Mouse (Mus musculus) kidney, postnatal 4 days (tissue): Measurements from ENCODE around the gene Sbp.
"Not testable (repeated sequence)": the region's sequence is repeated elsewhere in the genome, so short reads cannot be mapped to it uniquely, and the experiment has no call there.

Source experiments
- DNase-seq, 2 experiments: peaks; one replicate each; pipeline ENCODE4 v3.0.0; 2021; ENCODE audit warnings: mixed read lengths in 2 of 2

Gene Sbp

DNA sequence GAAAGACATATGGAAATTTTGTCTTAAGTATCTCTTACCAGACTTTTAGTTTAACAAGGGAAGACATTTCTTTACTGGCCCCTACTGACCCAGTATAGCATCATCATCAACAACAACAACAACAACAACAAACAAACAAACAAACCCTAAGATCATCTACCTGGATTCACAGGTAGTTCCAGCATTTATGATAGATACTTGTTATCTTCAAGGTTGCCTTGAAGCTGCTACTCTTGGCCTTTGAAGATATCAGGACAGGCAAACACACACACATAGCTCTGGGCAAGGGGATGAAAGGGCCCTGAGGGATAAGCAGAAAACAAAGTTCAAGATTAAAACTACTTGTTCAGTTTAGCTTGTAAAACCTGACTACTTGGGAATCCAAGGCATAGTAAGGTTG, at the start of gene Sbp:
Sbp (plus strand) TSS at position 301 of the 400 bp plus-strand sequence.
- no peak for DNase-seq

DNA sequence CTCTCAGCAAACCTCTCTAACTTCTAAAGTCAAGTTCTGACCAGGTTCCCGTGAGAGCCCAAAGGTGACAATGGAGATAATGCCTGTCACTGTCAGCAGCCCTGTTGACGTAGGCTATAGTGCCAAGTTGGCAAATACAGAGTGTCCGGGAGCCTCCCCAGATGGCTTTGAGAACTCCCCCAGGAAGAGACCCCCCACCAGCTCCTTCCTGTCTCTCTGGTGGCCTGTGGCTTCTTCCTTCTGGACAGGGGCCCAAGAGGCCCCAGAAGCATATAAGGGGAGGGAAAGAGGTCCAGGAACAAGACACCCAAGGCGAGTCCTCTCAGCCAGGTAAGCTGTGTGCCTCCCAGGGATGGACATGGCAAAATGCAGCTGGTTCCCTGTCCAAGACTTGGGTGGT, 24.3 kb upstream of the Sbp start, which contains the start of gene Dcpp3:
Dcpp3 (plus strand) TSS at position 301 of the 400 bp plus-strand sequence.
- not testable (repeated sequence) for DNase-seq

DNA sequence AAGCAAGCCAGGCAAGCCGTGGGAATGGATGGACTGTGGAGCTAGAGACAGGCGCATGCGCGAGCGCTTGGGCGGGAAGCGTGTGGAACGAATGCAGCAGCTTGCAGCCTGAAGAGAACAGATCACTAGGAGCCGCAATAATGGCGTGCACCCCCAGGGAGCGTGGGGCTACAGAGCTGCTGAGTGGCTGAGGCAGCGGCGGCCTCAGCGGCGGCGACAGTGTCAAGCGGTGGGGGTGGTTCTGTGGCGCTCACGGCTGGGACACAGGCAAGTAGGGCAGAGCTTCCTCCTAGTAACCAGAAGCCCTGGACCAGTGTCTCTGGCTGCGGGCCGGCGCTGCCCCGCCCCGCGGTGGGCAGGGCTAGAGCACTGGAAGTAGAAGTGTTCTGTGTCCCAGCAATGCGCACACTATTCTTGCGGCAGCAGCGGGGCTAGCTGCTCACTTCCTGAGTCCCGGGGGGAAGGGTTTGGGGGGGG, 16.9 kb upstream of the Sbp start:
- peak; percentile 90 to 95 for DNase-seq

DNA sequence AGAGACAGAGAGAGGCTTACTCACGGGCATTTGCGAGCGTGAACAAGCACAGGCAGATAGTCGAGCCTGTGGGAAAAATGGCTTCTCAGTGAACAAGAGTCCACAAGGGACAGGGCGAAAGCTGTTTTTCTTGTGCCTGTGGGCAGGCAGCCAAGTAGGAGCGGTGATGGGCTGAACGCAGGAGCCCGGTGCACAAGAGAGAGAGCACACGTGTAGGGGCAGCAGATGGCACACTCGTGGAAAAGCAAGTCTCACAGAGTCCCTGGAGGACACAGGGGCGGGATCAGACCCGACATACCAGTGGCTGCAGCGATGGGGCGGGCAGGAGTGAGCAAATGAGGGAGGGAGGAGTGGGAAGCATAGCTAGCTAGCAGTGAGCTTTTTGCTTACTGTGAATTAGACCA, 16.4 kb upstream of the Sbp start:
- DNase-seq, result peak; percentile 79 to 85

DNA sequence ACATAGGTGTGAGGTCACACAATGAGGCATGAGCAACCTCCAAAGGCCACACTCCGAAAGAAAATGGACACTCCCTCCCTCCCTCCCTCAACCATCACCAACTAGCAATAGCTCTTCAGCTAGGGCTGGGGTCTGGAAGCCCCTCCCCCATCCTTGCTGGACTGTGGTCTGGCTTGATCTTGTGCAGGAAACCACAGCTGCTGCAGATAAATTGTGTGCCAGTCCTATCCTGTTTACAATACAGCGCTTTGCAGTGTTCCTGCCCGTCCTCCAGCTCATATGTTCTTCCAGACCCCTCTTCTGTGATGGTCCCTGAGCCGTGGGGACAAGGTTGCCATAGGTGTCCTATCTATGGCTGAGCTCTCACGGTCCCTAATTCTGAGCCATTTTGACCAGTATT, 10.3 kb upstream of the Sbp start:
- no peak for DNase-seq

DNA sequence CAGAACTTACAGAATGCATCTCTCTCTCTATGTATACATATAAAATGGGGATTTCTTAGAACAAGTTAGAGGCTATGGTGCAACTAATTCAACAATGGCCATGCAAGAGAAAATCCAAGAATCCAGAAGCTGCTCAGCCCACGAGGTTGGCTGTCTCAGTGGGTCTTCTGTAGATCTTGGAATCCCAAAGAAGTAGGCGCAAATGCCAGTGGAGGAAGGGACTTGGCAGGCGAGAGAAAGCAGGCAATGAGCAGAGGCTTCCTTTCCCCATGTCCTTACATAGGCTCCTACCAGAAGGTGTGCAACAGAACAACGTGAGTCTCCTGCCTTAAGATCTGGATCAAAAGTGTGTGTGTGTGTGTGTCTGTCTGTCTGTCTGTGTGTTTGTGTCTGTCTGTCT, 6.0 kb downstream of the Sbp start:
- DNase-seq, result not testable (repeated sequence)

DNA sequence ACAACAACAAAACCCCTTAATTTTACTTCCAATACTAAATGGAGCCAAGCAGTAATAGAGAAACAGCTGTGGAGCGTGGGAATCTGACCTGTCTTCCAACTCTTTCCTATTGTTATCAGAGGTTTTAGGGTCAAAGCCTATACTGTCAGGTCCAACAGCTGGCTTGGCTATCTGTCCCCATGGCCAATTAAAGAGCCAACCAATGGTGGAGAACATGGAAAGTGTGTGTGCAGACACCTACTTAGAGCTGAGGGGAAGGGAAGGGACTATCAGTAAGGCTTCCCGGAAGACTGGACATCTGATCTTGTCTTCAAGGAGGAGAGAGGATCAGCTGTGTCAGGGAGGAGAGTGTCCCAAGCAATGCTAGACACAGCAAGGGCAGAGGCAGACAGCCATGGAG, 7.6 kb downstream of the Sbp start:
- DNase-seq, result no peak

DNA sequence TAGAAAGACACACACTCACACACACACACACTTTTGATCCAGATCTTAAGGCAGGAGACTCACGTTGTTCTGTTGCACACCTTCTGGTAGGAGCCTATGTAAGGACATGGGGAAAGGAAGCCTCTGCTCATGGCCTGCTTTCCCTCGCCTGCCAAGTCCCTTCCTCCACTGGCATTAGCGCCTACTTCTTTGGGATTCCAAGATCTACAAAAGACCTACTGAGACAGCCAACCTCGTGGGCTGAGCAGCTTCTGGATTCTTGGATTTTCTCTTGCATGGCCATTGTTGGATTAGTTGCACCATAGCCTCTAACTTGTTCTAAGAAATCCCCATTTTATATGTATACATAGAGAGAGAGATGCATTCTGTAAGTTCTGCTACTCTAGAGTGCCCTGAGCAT, 9.4 kb downstream of the Sbp start:
- DNase-seq, result not testable (repeated sequence)

DNA sequence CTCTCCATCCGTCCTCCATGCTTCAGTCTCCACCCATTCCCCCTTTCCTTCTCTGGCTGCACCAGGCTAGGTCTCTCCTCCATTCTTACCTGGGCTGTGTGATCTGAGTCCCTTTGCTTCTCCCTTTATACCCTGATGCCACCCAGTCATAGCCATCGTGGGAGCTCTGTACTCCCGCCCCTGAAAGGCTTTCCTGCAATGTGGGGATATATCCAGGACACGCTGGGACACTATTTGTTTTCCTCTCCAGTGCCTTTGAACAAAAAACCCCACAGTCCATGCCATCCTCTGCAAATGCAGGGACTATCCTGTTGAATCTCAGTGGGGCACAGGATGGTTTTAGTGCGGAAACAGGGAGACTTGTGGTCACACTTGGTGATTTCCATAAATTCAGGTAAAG, 13.7 kb downstream of the Sbp start, which contains the start of gene Sbpl:
Sbpl (minus strand) TSS at position 101 of the 400 bp plus-strand sequence.
- no peak for DNase-seq

DNA sequence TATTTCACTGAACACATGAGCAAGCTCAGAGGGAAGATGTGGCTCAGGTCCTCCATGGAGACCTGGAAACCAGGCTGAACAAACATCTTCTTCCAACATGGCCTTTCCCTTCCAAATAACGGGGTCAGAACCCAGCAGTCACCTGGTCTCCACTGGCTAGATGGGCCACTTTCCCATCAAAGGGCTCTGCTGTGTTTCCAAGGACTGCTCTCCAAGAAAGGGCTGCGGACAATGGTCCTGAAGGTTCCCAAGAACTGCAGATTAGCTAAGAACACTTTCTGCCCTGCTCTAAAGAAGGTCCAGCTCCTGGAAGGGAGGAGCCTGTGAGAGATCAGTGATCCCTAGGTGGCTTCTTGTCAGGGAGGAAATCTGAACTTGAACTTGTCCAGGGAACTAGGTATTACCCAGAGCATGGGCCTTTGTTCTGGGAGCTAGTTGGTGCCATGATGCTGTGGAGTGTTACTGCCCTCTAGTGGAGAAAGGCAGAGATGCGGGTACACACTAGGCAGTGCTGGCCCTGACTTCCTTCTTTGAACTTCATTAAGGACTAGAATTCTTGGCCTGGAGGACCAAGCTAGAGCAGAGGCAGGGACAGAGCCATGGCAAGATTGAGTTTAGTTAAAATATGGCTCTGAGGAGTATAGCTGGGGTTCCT, 18.7 kb downstream of the Sbp start:
- peak; percentile 83 to 88 for DNase-seq

DNA sequence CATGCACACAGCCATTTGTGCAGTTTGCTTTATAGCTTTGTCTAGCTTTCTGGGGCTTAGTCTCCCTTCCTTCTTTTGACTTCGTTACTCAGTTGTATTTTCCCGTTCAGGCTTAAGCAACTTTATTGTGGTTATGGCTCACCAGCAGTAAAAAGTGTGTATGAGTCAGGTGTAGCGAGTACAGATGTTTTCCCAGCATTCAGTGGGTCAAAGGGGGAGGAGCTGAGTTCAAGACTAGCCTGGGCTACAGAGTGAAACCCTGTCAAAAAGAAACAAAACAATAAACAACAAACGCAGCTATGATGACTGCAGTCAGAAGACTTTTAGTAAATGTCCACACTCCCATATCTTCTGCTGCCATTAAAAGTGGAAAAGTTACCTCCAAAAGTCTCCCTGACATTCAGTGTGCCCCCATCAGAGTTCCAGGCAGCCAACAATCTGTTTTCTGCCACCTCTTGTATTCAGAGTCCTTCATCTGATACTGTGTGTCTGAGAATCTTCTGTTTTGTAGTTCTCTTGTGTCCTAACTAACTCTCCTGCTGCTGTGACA, 20.2 kb downstream of the Sbp start:
- no peak for DNase-seq

DNA sequence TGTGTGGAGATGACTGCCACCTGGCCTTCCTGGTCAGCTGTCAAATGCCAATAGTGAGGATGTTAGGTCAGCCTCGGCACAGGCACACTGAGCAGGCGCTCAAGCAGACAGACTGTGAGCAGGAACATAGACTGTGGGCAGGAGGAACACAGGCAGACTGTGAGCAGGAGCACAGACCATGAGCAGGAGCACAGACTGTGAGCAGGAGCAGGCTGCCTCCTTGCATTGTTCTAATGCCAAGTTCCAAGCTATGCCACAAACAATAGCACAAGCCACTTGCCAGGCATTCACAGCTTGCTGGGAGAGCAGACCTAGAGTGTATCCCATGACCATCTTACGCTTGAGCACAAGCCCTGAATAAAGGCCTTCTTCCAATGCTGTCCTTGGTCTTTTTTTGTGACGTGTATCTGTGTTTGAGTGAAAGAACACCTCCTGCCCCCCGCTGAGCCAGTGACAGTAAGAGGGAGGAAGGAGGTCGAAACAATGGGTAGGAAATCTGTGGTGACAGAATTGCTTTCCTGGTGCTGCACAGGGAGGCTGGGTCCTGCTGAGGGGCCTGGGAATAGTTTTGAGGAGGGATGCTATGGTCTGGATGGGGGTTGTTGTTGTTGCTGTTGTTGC, 24.4 kb downstream of the Sbp start:
- DNase-seq, result no peak

DNA sequence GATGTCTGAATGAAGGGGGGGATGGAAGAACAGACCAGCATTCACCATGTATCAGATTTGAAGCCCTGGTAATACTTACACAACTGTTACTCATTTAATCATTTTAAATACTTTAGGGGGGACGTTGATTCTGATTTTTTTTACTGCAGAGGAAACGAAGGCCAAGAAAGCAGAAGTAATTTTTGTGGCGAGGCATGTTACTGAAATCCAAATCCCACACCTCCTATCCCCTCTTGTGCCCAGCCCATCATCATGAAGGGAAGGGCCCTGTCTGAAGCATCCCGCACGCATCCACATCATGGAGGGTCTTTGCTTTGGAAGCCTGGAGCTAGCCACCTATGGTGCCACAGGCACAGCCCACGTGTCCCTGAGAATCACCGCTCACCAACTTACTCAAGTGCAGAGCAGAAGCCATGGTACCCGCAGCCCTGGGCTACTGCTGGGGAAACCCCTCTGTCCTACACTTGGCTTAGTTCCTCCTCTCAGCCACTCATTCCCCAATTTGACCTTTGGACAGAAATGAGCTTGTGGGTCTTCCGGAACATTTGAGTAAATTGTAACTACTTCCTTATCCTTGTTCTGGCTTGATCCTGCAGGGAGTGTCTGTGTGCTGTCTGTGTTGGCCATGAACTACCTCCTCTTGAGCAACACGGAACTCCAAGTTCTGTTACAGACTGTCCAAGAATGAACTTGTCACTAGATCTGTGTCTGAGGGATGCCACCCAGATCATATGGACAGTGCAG, 25.4 kb downstream of the Sbp start:
- peak in 1 of 2 experiments; percentile 34 for DNase-seq

DNA sequence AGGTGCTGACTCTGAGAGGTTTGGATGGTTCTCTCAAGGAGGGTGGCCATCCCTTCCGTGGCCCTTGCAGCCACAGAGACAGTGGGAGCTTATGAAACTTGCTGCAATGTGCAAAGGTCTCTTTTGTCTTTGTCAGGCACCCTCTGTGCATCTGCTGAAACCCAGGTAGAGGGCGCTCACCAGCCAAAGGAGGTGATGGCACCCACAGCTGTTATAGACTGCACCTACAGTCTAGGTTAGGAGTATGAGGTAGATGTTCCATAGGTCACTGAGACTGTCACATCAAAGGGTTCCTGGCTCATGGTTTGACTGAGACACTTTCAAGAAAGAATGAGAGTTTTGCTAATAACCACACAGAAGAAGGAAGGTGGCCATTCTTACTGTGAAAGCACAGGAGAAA, 27.3 kb downstream of the Sbp start:
- DNase-seq, result peak in 1 of 2 experiments; percentile 59

DNA sequence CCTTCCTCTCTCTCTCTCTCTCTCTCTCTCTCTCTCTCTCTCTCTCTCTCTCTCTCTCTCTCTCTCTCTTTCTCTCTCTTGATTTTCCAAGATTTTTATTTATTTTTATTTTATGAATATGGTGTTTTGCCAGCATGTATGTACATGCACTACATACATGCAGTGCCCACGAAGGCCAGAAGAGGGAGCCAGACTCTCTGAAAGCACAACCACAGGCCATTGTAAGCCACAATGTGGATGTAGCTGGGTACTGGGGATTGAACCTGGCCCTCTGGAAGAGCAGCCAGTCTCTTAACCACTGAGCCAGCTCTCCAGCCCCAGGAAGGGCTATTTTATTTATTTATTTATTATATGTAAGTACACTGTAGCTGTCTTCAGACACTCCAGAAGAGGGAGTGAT, 27.8 kb downstream of the Sbp start:
- peak; percentile 92 for DNase-seq

DNA sequence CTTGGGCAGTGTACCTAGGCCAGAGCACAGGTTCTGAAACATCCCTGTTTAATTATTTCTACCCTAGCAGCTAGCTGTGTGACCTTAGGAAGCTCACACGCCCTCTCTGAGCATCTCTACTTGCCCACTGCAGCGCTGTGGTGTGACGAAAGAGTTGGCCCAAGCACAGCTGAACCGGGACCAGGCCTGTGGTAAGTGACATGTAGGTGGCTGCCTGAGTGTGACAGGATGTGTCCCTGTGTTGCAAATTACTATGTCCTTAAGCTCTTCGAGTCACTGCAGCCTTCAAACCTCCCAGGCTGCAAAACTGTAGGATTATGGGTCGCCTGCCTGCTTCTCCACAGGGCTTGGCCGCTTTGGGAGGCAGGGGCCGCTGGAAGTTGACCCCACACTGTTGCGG, 29.8 kb downstream of the Sbp start:
- DNase-seq, result no peak

DNA sequence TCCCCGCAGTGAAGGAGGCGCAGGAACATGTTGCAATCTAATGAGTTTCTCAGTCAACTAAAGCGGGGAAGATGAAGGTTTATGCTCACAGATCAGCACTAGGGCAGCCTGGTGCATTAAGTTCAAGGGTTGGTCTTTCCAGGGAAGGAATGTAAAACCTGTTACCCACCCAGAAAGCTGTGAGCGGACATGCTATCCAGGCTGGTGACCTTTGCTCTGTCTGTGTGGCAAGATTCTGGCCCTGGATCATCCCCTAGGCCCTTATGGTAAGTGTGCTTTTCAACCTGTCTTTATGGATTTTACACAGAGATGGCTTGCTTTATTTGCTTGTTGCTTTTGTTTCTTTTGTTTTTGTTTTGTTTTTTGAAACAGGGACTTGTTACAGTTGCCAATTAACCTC, 35.2 kb downstream of the Sbp start:
- DNase-seq, result peak in 1 of 2 experiments; percentile 35

DNA sequence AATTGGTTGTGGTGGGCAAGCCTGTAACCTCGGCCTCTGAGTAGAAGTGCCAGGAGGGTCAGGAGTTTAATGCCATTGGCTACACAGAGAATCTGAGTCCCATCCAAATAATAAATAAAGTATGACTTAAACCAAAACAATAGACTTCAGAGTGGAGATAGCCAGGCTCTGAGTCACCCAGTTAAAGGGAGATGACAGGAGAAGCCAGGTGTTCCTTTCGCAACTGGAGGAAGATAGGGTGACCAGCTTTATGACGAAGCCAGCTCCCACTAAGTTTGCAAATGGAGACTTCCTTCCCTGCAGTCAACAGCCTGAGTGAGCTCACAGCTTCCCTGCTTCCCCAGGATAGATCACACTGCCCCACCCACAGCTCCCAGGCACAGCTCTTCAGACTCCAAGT, 38.0 kb downstream of the Sbp start:
- DNase-seq, result no peak

DNA sequence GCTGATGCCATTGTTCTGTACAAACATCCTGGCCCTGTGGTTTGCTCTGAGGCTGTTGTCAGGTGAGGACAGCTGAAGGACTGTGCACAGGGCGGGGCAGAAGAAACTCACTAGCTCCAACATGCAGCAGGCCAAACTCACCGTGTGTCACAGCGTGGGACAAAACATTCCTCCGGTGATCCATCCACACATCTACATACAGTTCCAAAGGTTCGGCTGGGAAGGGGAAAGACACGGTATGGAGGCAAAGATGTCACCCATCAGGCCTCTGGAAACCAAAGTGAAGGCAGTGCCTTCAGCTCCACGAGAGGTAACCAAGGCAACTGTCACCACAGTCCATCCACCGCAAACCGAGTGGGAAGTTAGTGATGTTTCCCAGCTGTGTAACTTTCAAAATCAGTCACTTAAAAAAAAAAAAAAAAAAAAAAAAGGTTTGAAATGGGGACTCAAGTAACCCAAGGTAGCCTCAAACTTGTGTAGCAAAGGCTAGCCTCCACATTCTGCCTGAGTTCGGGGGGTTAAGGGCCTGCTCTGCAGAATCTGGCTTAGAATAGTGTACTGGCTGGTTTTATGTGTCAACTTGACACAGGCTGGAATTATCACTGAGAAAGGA, 38.9 kb downstream of the Sbp start, which contains the start of gene Prss30:
Prss30 (minus strand) TSS at position 270 of the 613 bp plus-strand sequence.
- DNase-seq, result no peak

DNA sequence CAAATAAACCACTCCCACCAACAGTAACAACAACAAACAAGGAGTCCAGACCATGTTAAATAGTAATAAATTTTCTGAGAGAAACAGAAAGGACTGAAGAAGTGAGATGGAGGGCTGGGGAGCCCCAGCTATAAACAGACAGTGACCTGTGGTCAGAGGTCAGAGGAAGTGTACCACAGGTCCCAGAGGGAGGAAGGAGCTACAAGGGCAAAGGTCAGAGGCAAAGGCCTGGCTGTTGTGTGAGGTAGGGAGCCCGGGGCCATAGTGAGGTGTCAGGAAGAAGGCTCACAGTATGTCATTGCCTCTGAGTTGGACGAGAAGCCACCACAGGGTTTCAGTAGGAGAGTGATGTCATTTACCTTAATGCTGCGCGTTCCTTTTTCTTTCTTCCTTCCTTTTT, 41.4 kb downstream of the Sbp start:
- no peak for DNase-seq

DNA sequence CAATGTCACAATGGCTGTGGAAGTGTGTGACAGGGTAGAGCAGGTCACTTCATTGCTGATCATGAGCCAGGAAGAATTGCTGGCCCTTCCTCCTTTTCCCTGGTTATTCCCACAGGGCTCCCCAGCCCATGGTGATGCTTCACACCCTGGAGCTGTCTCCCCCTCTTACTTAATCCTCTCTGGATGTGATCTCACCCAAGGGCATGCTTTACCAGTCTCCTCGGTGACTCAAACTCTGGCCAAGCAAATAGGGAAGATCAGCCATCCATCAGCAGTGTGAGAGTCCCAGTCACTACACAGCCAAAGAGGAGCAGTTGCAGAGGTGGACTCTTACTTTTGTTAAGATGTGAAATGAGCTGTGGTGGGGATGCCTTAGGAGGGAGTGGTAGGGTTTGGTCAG, 43.5 kb downstream of the Sbp start:
- DNase-seq, result no peak

DNA sequence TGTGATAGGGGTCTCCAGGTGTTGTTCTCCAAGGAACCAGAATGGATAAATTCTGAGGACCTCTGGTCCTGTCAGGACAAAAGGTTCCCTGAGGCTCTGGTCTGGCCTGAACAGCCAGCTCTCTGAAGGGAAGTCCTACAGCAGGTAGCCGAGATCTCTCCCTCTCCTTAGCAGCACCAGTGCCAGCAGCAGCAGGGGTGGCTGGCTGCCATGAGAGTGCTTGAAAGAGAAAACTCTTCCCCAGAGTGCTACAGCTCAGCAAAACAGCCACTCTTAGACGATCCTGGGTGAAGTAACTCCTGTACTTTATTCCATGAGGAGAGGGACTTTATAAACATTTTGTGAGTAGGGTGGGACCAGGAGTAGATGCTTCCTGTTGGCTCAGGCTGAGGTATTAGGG, 48.3 kb downstream of the Sbp start:
- DNase-seq, result no peak
